Mouse (Mus musculus) gastrocnemius, postnatal 10 days (tissue): ENCODE measurements around the gene Med12. TPM values are rescaled to one million over a fixed set of nuclear protein-coding genes. Genes with fewer than 3 reads are reported as not detected.

Experiments used
- DNase-seq: peaks from one replicate; pipeline ENCODE4 v3.0.0; 2021; ENCODE audit warnings: mixed read lengths
- long read RNA-seq, 2 experiments: library from polyadenylated mRNA; stranded (forward); transcript quantifications; one replicate each; pipeline ENCODE4 v2.0.0; 2021
- total RNA-seq, 2 experiments: library from RNA; stranded (reverse); gene quantifications; 2 replicates each; pipeline ENCODE4 v1.2.3; 2021

Gene Med12
- total RNA-seq, result 10 to 100 TPM; 25.6 to 28.8 TPM
- long read RNA-seq, experiment 1, full-length matches to known transcripts, result 1 of 16 reads
- long read RNA-seq, experiment 1, partial matches to known transcripts, result 8 of 16 reads
- long read RNA-seq, experiment 1, other reads (novel, unspliced or antisense), result 7 of 16 reads
- long read RNA-seq, experiment 2, full-length matches to known transcripts, result 4 of 11 reads
- long read RNA-seq, experiment 2, partial matches to known transcripts, result 2 of 11 reads
- long read RNA-seq, experiment 2, other reads (novel, unspliced or antisense), result 5 of 11 reads

DNA sequence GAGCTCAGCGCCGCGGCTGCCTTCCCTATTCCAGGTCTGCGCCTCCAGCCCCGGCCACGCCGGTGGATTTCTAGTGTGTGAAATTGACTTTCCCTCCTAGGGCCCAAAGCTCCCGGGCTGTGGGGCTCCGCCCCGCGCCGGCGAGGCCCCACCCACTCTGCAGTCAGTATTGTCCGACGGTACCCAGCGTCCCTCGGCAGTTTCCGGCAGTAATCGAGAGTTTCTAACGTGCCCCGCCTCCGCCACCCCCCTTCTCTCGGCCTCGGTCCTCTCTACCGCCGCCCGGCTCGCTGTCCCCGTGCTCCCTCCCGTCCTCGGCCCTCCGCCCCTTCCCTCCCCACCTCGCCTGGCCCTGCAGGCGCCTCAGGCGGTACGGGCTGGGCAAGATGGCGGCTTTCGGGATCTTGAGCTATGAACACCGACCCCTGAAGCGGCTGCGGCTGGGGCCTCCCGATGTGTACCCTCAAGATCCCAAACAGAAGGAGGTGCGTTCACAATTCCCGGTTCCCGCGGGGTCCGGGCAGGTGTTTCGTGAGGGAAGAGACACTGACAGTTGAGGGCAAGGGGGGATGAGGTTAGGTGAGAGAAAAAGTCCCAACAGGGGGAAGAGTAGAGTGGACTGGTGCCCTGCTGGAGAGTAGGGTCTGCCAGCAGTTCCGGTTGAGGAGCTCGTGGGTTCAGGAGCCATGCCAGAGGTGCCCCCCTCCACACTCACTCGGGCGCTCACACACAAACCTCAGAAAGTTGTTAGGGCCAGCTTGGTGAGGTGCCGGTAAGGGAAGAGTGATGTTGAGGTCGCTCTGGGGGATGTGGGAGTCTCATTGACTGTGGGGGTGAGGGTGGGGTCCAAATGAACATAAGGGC, at the start of gene Med12:
Med12 (plus strand) TSS at position 156 of the 864 bp plus-strand sequence.
- peak; percentile 82 for DNase-seq

DNA sequence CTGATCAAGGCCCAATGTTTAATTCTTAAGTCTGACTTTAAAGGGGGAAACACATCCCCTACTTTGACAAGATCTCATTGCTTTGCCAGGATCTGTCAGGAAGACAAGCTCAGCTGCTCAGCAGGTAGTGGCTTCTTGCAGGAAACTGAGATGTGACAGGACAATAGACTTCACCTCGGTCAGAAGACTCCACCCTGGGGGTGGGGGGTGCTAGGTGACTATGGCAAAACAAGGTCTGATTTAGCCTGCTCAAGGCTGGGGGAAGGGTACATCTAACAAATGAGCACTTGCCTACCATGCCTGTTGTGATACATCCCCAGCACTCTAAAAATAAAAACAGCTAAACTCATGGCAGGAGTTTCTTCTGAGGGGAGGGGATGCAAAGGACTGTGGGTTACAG, 28.8 kb upstream of the Med12 start:
- no peak for DNase-seq

DNA sequence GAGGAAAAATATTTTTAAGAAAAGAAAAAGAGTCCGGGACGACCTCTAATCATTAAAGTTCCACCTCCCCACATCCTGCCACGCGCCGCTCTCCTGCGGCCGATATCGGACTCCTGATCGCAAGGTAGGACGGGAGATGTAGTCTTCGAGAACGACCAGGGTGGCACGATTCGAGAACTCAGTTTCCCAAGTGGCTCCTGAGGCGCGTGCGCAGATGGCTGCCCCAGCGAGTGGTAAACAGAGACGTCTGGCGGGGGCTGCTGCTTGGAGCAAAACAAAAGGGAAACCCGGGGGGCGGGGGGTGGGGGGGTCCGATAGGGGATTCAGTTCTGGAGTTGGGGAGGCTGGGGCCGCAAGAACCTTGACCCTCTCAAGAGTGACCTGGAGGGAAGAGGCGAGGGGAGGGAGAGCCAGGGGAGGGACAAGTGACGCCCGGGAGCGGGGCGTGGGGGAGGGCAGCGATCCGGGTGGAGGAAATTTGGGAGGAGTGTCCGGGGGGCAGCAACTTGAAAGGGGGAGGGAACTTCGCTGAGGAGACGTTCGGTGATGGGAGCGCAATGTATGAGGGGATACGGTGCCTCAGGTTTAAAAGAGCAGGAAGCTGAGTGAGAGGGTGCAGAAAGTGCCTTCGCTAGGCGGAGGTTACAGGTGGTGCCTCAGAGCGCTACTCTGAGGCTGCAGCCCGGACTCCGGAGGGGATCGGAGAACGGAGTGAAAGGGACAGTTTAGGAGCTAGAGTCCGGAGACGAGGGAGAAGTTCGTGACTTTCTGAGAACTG, 19.7 kb upstream of the Med12 start, which contains the start of gene Foxo4:
Foxo4 (plus strand) TSS at position 577 of the 778 bp plus-strand sequence.
- DNase-seq, result peak; percentile 78

DNA sequence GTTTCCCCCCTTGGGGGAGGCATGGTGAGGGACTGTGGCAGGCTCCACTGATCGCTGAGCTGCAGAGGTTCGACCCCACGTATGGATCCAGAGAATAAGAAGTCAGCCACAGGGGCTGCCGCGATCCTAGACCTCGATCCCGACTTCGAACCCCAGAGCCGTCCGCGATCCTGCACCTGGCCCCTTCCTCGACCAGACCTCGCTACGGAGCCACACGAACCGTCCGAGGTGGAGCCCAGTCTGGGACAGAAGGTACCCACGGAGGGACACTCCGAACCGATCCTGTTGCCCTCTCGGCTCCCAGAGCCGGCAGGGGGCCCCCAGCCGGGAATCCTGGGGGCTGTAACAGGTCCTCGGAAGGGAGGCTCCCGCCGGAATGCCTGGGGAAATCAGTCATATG, 19.1 kb upstream of the Med12 start:
- peak; percentile 6 for DNase-seq

DNA sequence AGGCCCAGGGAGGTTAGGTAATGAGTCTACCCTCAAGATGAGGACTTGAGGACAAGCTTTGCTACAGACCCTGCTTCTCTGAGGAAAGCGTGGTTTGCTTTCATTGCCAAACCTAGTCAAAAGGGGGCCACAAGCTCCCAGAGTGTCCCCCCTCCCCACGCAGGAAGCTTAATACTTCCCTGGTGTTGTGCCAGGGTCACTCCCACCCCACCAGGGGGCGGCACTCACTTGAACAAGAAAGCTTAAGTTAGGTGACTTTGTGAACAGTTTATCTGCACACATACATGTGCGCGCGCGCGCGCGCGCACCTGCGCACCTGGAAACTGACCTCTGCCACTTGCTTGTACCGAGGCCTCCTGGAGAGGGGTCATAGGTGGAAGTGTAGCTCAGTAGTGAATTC, 17.2 kb upstream of the Med12 start:
- peak; percentile 13 for DNase-seq

GRCm38 (mm10) chrX:101260441-101261325, 13.1 kb upstream of the Med12 start:
- no peak for DNase-seq

DNA sequence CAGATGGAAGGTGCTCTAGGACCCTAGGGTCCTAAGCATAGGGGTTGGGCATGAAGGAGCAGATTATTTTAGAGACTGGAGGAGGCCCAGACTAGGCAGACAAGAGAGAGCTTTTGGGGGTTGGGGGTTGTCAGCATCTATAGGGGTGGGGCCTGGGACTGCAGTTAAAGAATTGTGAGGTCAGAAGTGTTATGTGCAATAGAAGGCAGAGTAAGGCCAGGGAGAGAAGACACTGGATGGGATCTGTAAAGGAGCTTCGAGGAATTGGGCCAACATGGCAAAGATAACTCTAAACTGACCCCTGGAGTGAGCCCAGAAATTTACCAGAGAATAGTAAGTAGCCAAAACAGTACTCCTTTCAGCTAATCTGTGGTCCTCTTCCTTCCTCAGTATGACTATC, 9.9 kb upstream of the Med12 start, which contains the start of gene Gm614:
Gm614 (minus strand) TSS at position 101 of the 400 bp plus-strand sequence.
- DNase-seq, result no peak

GRCm38 (mm10) chrX:101266631-101267030, 7.2 kb upstream of the Med12 start:
- DNase-seq, result no peak

DNA sequence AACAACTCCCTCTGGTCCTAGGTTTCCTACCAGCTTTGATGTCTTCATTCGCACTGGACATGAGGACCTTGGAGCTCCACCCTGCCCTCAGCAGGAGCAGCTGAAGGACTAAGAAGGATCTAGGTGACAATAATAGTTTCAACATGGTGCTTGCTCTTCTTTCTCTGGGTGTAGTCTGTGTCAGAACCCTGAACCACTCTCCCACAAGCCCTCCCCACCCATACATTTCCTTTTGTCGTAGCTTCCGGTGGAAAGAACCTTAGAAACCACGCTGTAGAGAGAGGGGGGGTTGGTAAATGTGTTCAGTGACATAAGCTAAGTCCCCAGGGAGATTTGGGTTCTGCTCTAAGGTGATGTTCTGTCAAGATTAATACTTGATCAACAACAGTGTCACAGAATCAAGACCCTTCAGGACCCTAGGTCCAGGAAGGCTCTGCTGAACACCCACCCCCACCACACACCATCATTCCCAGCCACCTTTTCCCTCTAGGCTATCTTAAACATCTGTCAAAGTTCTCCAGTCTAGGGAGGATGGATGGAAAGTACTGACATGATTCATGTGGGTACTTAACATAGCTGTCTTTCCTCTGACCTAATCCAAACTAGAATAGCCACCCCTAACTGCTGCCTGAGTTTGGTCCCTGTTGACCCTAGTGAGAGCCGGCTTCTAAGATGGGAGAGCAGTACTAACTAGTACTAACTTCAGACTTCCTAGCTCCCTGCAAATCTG, 5.6 kb upstream of the Med12 start, which contains the start of gene Il2rg:
Il2rg (minus strand) TSS at position 231 of the 730 bp plus-strand sequence.
- no peak for DNase-seq

DNA sequence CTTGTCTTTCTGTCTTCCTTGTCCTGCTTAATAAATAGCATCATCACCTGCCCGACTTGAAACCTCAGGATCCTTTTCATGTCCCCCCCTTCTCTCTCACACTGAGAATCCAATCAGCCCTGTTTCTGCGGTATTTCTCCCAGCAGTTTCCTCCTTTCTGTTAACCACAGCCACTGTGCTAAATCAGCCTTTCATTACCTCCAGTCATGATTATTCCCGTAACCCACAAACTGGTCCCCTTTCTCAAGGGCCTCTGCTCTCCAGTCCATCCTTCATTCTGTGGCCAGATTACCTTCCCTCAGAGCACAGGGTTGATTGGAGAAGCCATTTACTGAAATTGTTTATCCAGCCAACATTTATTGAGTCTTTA, 5.1 kb upstream of the Med12 start, which contains the start of gene Gm20489:
Gm20489 (minus strand) TSS at position 269 of the 370 bp plus-strand sequence.
- DNase-seq, result no peak

- DNase-seq, result no peak
Measured at GRCm38 (mm10) chrX:101273410-101273809, 420 bp upstream of the Med12 start.

- DNase-seq, result no peak
Measured at GRCm38 (mm10) chrX:101282813-101283212, 9.0 kb downstream of the Med12 start.

GRCm38 (mm10) chrX:101285534-101285933, 11.7 kb downstream of the Med12 start:
- DNase-seq, result peak; percentile 48

GRCm38 (mm10) chrX:101285953-101286670, 12.3 kb downstream of the Med12 start:
- no peak for DNase-seq

DNA sequence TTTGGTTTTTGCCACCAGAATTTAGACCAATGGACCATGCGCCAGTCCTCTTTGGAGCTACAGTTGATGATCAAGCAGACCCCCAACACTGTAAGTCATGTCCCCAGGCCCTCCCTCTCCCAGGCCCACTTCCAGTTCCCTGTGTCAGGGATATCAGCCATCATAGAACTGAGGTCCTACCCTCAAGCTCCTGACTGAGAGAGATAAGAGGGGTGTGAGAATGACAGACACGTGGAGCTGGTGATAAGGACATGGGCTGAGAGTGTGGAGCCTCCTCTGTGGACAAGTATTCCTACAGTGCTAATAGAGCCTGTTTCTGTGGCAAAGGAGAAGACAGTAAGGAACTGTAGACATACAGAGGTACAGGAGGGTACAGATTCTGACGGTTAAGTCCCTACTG, 13.7 kb downstream of the Med12 start:
- DNase-seq, result no peak

DNA sequence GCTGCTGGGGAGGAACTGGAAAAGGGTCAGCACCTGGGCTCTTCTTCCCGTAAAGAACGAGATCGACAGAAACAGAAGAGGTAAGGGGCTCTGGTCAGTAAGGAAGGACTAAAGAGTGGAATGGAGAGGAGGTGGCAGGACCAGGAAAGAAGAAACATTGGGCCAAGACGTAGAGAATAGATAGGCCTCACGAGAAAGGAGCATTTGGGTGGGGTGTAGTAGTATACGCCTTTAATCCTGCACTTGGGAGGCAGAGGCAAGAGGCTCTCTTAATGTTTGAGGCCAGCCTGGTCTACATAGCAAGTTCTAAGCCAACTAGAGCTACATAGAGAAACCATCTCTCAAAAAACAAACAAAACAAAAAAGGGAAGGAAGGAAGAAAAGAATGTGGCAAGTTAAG, 14.6 kb downstream of the Med12 start:
- DNase-seq, result no peak

- no peak for DNase-seq
Measured at GRCm38 (mm10) chrX:101289037-101289436, 15.2 kb downstream of the Med12 start.

GRCm38 (mm10) chrX:101290111-101290510, 16.3 kb downstream of the Med12 start:
- DNase-seq, result no peak

GRCm38 (mm10) chrX:101299055-101299454, 25.2 kb downstream of the Med12 start, which contains the start of gene Nlgn3:
Gene Nlgn3, plus strand, starts transcription at chrX:101299168.
- DNase-seq, result peak; percentile 14
